Mouse (Mus musculus): ENCODE data around the gene Spint1.

DNA sequence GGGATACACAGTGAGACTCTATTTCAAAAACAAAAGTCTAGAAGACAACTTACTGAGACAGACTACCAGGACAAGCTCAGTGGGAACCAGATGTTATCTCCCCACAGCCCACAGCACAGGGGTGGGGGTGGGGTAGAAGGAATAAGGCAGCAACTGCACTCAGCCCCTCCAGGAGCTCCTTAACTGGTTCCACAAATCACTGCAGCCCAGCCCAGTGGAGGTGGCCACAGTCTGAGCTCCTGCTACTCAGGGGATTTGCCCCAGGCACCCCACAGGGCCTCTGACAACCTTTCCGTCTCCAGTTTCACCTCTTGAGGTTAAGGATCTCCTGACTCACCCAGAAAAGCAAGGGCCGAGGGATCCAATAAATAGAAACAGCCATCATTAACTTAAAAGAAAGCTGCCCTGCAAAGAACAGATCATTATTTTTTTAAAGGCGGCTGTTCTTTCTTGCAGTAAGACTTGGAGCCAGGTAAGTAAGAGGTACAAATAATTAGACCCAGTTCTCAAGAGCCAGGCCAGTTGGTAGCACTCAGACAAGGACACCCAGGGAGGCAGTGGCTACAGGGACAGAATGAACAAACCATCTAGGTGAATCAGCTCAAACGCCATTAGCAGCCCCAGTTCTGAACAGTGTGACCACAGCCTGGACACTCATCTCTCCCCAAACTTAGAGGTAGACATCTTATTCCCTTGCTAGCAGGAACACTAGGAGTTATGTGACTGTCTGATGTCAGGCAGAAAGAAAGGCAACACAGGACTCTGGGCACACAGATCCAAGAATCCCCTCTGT lies 40.6 kb upstream of the Spint1 start:
- TF ChIP-seq CTCF (conservative IDR thresholded peaks at IDR 0.05; ENCODE audit: insufficient read depth, insufficient read length, low read depth, low read length), result no peak
- TF ChIP-seq POLR2A (IDR thresholded peaks at IDR 0.05; ENCODE audit: low read depth, low read length), result no peak
